Mouse (Mus musculus): ENCODE results near the gene Per2. TPM values are rescaled to one million over a fixed set of nuclear protein-coding genes. Genes with fewer than 3 reads are reported as not detected.

The Per2 gene
- polyA plus RNA-seq, 1 experiment = 7.4 TPM

- Histone ChIP-seq H3K27ac (ENCODE audit: insufficient read depth, low read length) (no peak overlapping the region), H3K4me3 (ENCODE audit: insufficient read depth, low read length) (no peak overlapping the region), H3K4me1 (ENCODE audit: control insufficient read depth, insufficient read depth, low read length) (peaks cover 8% of the 10 kb centered on the region)
- TF ChIP-seq CTCF (IDR thresholded peaks at IDR 0.05; ENCODE audit: borderline replicate concordance, insufficient read depth, low read length) (no peak), POLR2A (IDR thresholded peaks at IDR 0.05; ENCODE audit: low read depth, low read length) (no peak)
Observed at GRCm38 (mm10) chr1:91437573-91437972, 21.6 kb downstream of the Per2 start.

- Histone ChIP-seq H3K4me1 (ENCODE audit: control insufficient read depth, insufficient read depth, low read length) (peaks cover 8% of the 10 kb centered on the region), H3K27ac (ENCODE audit: insufficient read depth, low read length) (no peak overlapping the region), H3K4me3 (ENCODE audit: insufficient read depth, low read length) (no peak overlapping the region)
- TF ChIP-seq POLR2A (IDR thresholded peaks at IDR 0.05; ENCODE audit: low read depth, low read length) (no peak), CTCF (IDR thresholded peaks at IDR 0.05; ENCODE audit: borderline replicate concordance, insufficient read depth, low read length) (no peak)
Observed at GRCm38 (mm10) chr1:91437083-91437400, 22.1 kb downstream of the Per2 start.

DNA sequence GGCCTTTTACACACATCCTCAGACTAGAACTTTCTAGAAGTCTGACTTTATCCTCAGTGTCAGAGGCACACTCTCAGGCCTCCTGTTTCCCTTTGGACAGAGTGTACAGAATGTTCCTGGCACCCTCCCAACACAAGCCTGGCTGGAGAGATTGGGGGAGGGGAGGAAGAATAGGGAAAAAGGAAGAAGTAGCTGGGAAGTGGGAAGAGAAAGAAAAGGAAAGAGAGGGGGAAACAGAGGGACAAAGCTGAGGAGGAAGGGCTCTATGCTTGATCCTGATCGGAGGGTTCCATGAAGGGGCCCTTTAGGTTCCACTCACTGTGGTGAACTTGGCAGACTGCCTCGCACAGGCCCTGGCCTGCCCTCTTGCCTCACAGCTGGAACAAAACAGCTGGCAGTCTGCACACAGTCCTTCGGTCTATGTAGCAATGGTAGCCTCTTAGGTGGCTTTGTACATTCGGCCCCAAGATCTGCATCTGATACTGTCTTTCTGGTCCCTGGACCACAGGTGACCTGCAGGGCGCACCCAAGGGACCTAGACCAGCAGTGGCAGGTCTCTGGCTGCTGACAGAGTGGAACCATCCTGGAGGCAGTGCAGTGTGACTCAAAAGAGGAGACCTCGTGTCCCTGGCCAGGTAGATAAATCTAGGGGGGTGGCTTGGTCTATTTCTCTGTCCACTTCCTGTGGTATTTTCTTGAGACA lies 22.6 kb downstream of the Per2 start:
- H3K27ac ChIP-seq (ENCODE audit: insufficient read depth, low read length) = no peak overlapping the region
- peaks cover 8% of the 10 kb centered on the region for H3K4me1 ChIP-seq (ENCODE audit: control insufficient read depth, insufficient read depth, low read length)
- TF ChIP-seq CTCF (IDR thresholded peaks at IDR 0.05; ENCODE audit: borderline replicate concordance, insufficient read depth, low read length) = no peak
- TF ChIP-seq POLR2A (IDR thresholded peaks at IDR 0.05; ENCODE audit: low read depth, low read length) = no peak
- no peak overlapping the region for H3K4me3 ChIP-seq (ENCODE audit: insufficient read depth, low read length)

- Histone ChIP-seq H3K27ac (ENCODE audit: insufficient read depth, low read length) (no peak overlapping the region), H3K4me1 (ENCODE audit: control insufficient read depth, insufficient read depth, low read length) (peaks cover 8% of the 10 kb centered on the region), H3K4me3 (ENCODE audit: insufficient read depth, low read length) (no peak overlapping the region)
- no peak for TF ChIP-seq POLR2A (IDR thresholded peaks at IDR 0.05; ENCODE audit: low read depth, low read length)
- no peak for TF ChIP-seq CTCF (IDR thresholded peaks at IDR 0.05; ENCODE audit: borderline replicate concordance, insufficient read depth, low read length)
Observed at GRCm38 (mm10) chr1:91435606-91436130, 23.5 kb downstream of the Per2 start.

DNA sequence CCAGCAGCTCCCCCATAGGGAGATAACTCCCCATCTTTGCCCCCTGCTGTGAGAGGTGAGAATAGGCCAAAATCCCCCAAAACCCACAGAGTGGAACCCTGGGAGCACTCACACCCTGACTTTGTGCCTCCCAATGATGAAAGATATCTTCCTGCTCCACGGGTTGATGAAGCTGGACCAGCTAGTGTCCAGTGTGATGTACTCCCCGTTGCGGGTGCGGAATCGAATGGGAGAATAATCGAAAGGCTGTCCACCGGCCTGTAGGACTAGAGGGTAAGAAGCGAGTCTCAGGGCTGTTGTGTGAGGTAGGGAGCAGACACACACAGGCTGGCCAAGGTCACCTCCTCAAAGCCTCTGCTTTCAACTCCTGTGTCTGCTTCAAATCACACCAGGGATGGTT lies 24.2 kb downstream of the Per2 start:
- Histone ChIP-seq H3K4me3 (ENCODE audit: insufficient read depth, low read length) (no peak overlapping the region), H3K27ac (ENCODE audit: insufficient read depth, low read length) (no peak overlapping the region), H3K4me1 (ENCODE audit: control insufficient read depth, insufficient read depth, low read length) (peaks cover 8% of the 10 kb centered on the region)
- TF ChIP-seq POLR2A (IDR thresholded peaks at IDR 0.05; ENCODE audit: low read depth, low read length) (no peak), CTCF (IDR thresholded peaks at IDR 0.05; ENCODE audit: borderline replicate concordance, insufficient read depth, low read length) (no peak)

- Histone ChIP-seq H3K4me1 (ENCODE audit: control insufficient read depth, insufficient read depth, low read length) (no peaks in the 10 kb centered on the region), H3K27ac (ENCODE audit: insufficient read depth, low read length) (no peak overlapping the region), H3K4me3 (ENCODE audit: insufficient read depth, low read length) (no peak overlapping the region)
- no peak for TF ChIP-seq CTCF (IDR thresholded peaks at IDR 0.05; ENCODE audit: borderline replicate concordance, insufficient read depth, low read length)
- no peak for TF ChIP-seq POLR2A (IDR thresholded peaks at IDR 0.05; ENCODE audit: low read depth, low read length)
Observed at GRCm38 (mm10) chr1:91430761-91431160, 28.4 kb downstream of the Per2 start.

DNA sequence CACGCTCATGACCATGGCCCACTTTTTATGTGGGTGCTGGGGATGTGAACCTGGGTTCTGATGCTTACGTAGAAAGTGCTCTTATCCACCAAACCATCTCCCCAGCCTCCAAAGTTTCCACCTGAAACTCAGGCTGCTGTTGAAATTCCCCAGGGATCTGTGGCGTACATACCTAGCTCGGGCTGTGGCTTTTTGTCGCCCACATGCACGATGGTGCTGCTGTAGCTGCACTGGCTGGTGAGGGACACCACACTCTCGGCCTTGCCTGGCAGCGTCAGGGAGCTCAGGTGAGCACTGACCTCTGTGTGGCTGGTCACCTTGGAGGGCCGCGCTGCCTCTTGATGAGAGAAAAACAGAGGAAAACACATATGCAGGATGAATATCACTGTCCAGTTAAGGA lies 29.9 kb downstream of the Per2 start:
- TF ChIP-seq POLR2A (IDR thresholded peaks at IDR 0.05; ENCODE audit: low read depth, low read length) = no peak
- no peak for TF ChIP-seq CTCF (IDR thresholded peaks at IDR 0.05; ENCODE audit: borderline replicate concordance, insufficient read depth, low read length)
- no peak overlapping the region for H3K4me3 ChIP-seq (ENCODE audit: insufficient read depth, low read length)
- no peak overlapping the region for H3K27ac ChIP-seq (ENCODE audit: insufficient read depth, low read length)
- no peaks in the 10 kb centered on the region for H3K4me1 ChIP-seq (ENCODE audit: control insufficient read depth, insufficient read depth, low read length)

- Histone ChIP-seq H3K4me1 (ENCODE audit: control insufficient read depth, insufficient read depth, low read length) (no peaks in the 10 kb centered on the region), H3K4me3 (ENCODE audit: insufficient read depth, low read length) (no peak overlapping the region), H3K27ac (ENCODE audit: insufficient read depth, low read length) (no peak overlapping the region)
- TF ChIP-seq CTCF (IDR thresholded peaks at IDR 0.05; ENCODE audit: borderline replicate concordance, insufficient read depth, low read length) (peak; percentile 86), POLR2A (IDR thresholded peaks at IDR 0.05; ENCODE audit: low read depth, low read length) (no peak)
Observed at GRCm38 (mm10) chr1:91428614-91429013, 30.5 kb downstream of the Per2 start.

DNA sequence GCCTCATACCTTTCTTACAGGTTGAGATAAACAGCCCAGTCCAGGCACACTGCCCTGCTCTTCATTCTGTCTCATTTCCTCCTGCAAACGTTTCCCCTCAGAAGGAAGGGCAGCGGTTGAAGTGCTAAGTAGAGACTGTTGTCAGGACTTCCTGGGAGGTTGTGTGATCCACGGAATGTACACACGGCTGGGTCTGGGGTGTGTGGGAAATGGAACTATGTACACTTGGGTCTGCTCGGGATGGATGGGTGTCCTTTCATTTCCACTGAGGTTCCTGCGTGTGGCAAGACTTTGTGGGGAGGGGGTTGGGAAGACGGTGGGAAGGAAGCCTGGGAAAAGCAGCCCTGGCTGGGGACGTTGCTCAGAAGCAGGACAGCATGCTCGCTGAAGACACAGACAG lies 32.7 kb downstream of the Per2 start:
- Histone ChIP-seq H3K27ac (ENCODE audit: insufficient read depth, low read length) (no peak overlapping the region), H3K4me3 (ENCODE audit: insufficient read depth, low read length) (no peak overlapping the region), H3K4me1 (ENCODE audit: control insufficient read depth, insufficient read depth, low read length) (no peaks in the 10 kb centered on the region)
- TF ChIP-seq CTCF (IDR thresholded peaks at IDR 0.05; ENCODE audit: borderline replicate concordance, insufficient read depth, low read length) = no peak
- no peak for TF ChIP-seq POLR2A (IDR thresholded peaks at IDR 0.05; ENCODE audit: low read depth, low read length)

DNA sequence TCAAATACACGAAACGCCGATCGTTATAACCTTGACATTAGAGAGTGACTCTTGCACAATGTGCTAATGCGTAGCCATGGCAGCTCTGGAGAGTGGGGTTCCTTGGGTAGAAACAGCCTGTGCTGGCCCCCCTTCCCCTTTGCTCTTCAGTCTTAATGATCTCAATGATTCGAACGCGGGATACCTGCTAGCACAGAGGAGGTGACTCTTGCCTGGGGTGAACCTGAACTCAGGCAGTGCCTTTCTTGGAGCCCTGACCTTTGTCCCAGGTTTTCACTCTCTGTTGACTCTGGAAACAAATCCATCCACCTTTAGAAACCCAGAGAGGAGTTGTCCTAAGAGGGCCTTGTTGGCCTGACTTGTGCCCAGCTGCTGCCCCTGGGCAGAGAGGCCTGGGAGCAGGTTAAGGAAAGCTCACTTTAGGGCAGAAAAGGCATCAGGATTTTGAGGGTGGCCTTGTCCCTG lies 38.5 kb downstream of the Per2 start:
- no peaks in the 10 kb centered on the region for H3K4me1 ChIP-seq (ENCODE audit: control insufficient read depth, insufficient read depth, low read length)
- H3K27ac ChIP-seq (ENCODE audit: insufficient read depth, low read length) = no peak overlapping the region
- TF ChIP-seq POLR2A (IDR thresholded peaks at IDR 0.05; ENCODE audit: low read depth, low read length) (no peak), CTCF (IDR thresholded peaks at IDR 0.05; ENCODE audit: borderline replicate concordance, insufficient read depth, low read length) (no peak)
- H3K4me3 ChIP-seq (ENCODE audit: insufficient read depth, low read length) = no peak overlapping the region

Data from embryonic fibroblast, embryonic 13.5 days (primary cell).